Mouse (Mus musculus) megakaryocyte, embryonic 14.5 days (primary cell): ENCODE measurements at regions not wholly inside any gene's neighbourhood (a gene's known extent, or its start where the extent isn't known, plus 50 kb on each side); places are given as distances from the start of the nearest gene placed in this dataset.

Source experiments
- FLI1 ChIP-seq: IDR thresholded peaks from 2 replicates; pipeline ENCODE4 v1.6.1; 2012; ENCODE audit warnings: low read length, inconsistent platforms, mixed read lengths
- GATA1 ChIP-seq: IDR thresholded peaks from 3 replicates; pipeline ENCODE4 v1.6.1; 2012; ENCODE audit warnings: mixed read lengths, low read length, inconsistent platforms, borderline replicate concordance

DNA sequence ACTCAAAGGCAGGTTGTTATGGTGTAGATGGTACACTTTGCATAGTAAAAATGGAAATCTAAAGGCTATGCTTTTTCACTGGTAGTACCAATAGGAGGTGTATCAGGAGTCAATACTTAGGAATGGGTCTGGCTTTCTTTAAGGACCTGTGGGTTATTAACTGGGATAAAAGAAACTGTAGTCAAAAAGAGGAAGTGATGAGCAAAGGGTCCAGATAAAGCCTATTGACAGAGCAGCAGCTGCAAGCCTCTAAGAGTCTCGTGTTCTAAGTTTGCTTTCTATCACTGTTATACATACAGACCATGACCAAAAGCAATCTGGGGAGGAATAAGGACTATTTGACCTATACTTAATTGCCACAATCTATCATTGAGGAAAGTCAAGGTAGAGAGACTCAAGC lies 683.0 kb downstream of the Stpg2 start:
- TF ChIP-seq GATA1: no peak
- no peak for TF ChIP-seq FLI1
